Mouse (Mus musculus) heart, postnatal 0 days (tissue): ENCODE data around the gene Eif3l.
"Not testable (repeated sequence)": the region's sequence is repeated elsewhere in the genome, so short reads cannot be mapped to it uniquely, and the experiment has no call there.

Experiments
- CTCF ChIP-seq: IDR thresholded peaks from 2 replicates; pipeline ENCODE4 v1.5.1; 2016; ENCODE audit warnings: antibody characterized with exemption, control low read depth, low read depth
- EP300 ChIP-seq: IDR thresholded peaks from 2 replicates; pipeline ENCODE4 v1.6.1; 2016; ENCODE audit warnings: antibody characterized with exemption, low read depth

DNA sequence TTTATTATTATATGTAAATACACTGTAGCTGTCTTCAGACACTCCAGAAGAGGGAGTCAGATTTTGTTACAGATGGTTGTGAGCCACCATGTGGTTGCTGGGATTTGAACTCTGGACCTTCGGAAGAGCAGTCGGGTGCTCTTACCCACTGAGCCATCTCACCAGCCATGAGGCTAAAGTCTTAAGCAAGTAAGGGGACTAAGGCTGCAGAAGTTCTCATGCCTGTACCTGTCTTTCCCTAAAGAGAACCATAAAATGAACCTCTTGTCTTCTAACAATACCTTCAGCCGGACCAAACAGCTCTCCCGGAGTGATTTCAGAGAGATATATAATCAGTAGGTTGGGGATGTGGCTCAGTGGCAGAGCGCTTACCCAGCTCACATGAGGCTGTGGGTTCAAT is 43.1 kb upstream of the Eif3l start:
- TF ChIP-seq CTCF, EP300: not testable (repeated sequence)
